Mouse (Mus musculus): ENCODE measurements around the gene Zfp652. TPM values are rescaled to one million over a fixed set of nuclear protein-coding genes. Genes with fewer than 3 reads are reported as not detected.

The Zfp652 gene
- total and polyA plus RNA-seq, 2 experiments from 2014 or later = 16.5 to 29.4 TPM

DNA sequence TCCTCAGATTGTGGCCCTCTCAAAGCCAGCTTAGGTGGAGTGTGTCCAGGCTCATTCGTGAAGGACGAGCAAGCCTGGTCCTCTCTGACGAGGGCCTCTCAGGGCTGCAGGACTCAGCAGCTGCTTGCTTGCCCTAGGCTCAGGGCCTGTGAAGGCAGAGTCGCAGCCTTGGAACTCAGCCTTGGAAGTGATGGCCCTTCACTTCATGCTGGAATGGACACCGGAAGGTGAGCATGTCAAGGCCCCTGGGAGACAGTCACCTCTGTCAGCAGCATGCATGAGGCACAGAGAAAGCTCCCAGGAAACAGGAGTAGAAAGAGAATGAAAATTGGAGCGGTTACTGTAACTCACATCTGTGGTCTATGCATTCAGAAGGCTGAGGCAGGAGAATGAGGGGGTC is 99.3 kb downstream of the Zfp652 start:
- no peak for ATAC-seq
- no peaks in the 10 kb centered on the region for H3K27me3 ChIP-seq (ENCODE audit: insufficient read depth, low read length)
- no peaks in the 10 kb centered on the region for H3K9me3 ChIP-seq (ENCODE audit: low read length)
- no peak for DNase-seq
- no peak overlapping the region for H3K27ac ChIP-seq (ENCODE audit: low read depth, low read length)
- no peak overlapping the region for H3K4me2 ChIP-seq (ENCODE audit: low read depth)
- no peak for TF ChIP-seq CTCF (IDR thresholded peaks at IDR 0.05; ENCODE audit: low read depth)
- 82% methylated on average over 6 of the region's 6 CpGs for WGBS
- no peaks in the 10 kb centered on the region for H3K36me3 ChIP-seq (ENCODE audit: insufficient read depth)
- no peak overlapping the region for H3K4me3 ChIP-seq (ENCODE audit: low read depth, low read length)
- H3K4me1 ChIP-seq (ENCODE audit: insufficient read depth) = no peaks in the 10 kb centered on the region
- no peak overlapping the region for H3K9ac ChIP-seq

DNA sequence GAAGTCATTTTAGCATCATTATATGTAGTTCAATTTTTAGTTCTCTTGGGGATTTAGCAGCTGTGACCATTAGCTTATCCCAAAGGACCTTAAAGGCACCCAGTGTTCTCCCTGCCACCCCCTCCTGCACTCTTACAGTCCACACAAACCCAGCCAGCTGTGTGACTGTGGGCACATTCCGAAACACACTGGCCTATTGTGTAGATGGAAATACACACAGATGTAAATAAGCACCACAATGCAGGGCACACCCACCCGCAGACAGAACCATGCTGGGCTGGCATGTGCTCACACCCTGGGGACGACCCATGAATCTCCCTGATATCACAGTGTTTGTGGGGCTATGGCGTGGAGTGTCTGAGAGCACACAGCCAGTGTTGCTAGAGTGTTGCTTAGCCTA is 99.8 kb downstream of the Zfp652 start:
- no peak overlapping the region for H3K4me2 ChIP-seq (ENCODE audit: low read depth)
- WGBS = 66% methylated on average over 4 of the region's 4 CpGs
- no peak overlapping the region for H3K9ac ChIP-seq
- ATAC-seq (no peak), DNase-seq (no peak)
- no peak overlapping the region for H3K27ac ChIP-seq (ENCODE audit: low read depth, low read length)
- H3K27me3 ChIP-seq (ENCODE audit: insufficient read depth, low read length) = no peaks in the 10 kb centered on the region
- H3K9me3 ChIP-seq (ENCODE audit: low read length) = no peaks in the 10 kb centered on the region
- no peak overlapping the region for H3K4me3 ChIP-seq (ENCODE audit: low read depth, low read length)
- H3K4me1 ChIP-seq (ENCODE audit: insufficient read depth) = no peaks in the 10 kb centered on the region
- no peaks in the 10 kb centered on the region for H3K36me3 ChIP-seq (ENCODE audit: insufficient read depth)
- TF ChIP-seq CTCF (IDR thresholded peaks at IDR 0.05; ENCODE audit: low read depth) = no peak

DNA sequence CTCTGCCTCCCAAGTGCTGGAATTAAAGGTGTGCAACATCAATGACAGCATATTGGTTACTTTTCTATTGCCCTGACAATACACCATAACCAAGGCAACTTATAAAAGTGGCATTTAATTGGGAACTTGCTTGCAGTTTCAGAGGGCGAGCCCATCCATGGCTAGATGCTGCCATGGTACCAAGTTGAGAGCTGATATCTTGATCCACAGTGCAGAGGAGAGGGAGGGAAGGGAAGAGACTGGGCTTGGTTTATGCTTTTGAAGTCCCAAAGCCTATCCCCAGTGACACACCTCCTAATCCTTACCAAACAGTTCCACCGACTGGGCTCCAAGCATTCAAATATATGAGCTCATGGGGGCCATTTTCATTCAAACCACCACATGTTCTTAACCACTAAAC is 101.6 kb downstream of the Zfp652 start:
- ATAC-seq (no peak), DNase-seq (no peak)
- no peak for TF ChIP-seq CTCF (IDR thresholded peaks at IDR 0.05; ENCODE audit: low read depth)
- WGBS = 93% methylated on average over 2 of the region's 2 CpGs
- Histone ChIP-seq H3K9ac (no peak overlapping the region), H3K36me3 (ENCODE audit: insufficient read depth) (no peaks in the 10 kb centered on the region), H3K4me1 (ENCODE audit: insufficient read depth) (no peaks in the 10 kb centered on the region), H3K27ac (ENCODE audit: low read depth, low read length) (no peak overlapping the region), H3K4me3 (ENCODE audit: low read depth, low read length) (no peak overlapping the region), H3K4me2 (ENCODE audit: low read depth) (no peak overlapping the region), H3K9me3 (ENCODE audit: low read length) (no peaks in the 10 kb centered on the region), H3K27me3 (ENCODE audit: insufficient read depth, low read length) (no peaks in the 10 kb centered on the region)

DNA sequence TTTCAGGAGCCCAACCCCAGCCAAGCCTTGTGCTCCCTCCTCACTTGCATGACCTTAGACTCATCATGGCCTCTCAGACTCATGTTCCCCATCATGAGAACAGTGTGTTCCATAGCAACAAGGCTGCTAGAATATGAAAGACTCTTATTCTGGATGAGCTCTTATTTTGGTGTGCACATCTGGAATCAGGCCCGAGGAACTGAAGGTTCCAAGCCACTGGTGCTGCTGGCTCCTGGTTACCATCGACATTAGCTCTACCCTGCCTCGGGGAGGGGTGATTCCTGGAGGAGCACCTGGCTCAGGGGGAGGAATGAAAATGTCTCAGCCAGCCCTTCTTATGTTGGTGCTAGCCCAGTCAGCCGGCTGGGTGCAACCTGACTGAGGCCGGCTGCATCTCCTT is 102.4 kb downstream of the Zfp652 start:
- Histone ChIP-seq H3K4me1 (ENCODE audit: insufficient read depth) (no peaks in the 10 kb centered on the region), H3K4me3 (ENCODE audit: low read depth, low read length) (no peak overlapping the region), H3K27me3 (ENCODE audit: insufficient read depth, low read length) (no peaks in the 10 kb centered on the region), H3K36me3 (ENCODE audit: insufficient read depth) (no peaks in the 10 kb centered on the region), H3K4me2 (ENCODE audit: low read depth) (no peak overlapping the region), H3K9me3 (ENCODE audit: low read length) (no peaks in the 10 kb centered on the region), H3K27ac (ENCODE audit: low read depth, low read length) (no peak overlapping the region), H3K9ac (no peak overlapping the region)
- 73% methylated on average over 5 of the region's 5 CpGs for WGBS
- ATAC-seq (no peak), DNase-seq (no peak)
- no peak for TF ChIP-seq CTCF (IDR thresholded peaks at IDR 0.05; ENCODE audit: low read depth)

DNA sequence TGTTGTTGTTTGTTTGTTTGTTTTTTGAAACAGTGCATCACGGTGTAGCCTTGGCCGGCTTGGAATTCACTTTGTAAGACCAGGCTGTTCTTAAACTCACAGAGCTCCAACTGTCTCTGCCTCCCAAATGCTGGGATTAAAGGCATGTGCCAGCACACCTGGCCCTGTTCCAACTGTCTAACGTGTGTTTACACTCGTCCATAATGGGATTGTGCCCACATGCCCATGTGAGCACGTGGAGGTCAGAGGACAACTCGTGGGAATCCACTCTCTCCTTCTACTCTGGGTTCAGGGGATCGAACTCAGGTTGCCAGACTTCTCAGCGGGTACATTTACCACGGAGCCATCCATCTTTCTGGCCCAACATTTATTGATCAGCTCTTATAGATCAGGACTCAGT is 102.9 kb downstream of the Zfp652 start:
- H3K36me3 ChIP-seq (ENCODE audit: insufficient read depth) = no peaks in the 10 kb centered on the region
- TF ChIP-seq CTCF (IDR thresholded peaks at IDR 0.05; ENCODE audit: low read depth) = no peak
- no peak overlapping the region for H3K4me3 ChIP-seq (ENCODE audit: low read depth, low read length)
- no peak overlapping the region for H3K4me2 ChIP-seq (ENCODE audit: low read depth)
- H3K27me3 ChIP-seq (ENCODE audit: insufficient read depth, low read length) = no peaks in the 10 kb centered on the region
- DNase-seq = no peak
- no peak overlapping the region for H3K27ac ChIP-seq (ENCODE audit: low read depth, low read length)
- ATAC-seq = no peak
- WGBS = 65% methylated on average over 9 of the region's 9 CpGs
- H3K9me3 ChIP-seq (ENCODE audit: low read length) = no peaks in the 10 kb centered on the region
- no peaks in the 10 kb centered on the region for H3K4me1 ChIP-seq (ENCODE audit: insufficient read depth)
- no peak overlapping the region for H3K9ac ChIP-seq

DNA sequence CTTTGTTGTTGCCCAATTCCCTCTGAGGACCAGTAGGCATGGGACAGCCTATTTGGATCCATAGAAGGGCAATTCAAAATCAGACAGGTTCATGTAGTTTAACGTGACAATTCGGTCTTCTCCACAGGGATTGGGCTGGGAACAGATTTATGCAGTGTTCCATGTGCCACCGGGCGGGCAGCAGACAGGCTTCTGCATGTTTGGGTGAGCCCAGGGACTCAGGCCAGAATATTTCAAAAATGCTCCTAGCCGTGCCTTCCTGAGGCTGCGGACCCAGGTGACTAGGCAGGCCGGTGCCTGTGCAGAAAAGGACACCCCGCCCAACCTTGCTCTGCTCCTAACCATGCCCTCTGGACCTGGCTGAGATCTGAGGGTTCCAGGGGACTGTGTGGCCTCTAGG is 106.7 kb downstream of the Zfp652 start:
- DNase-seq (no peak), ATAC-seq (no peak)
- Histone ChIP-seq H3K9me3 (ENCODE audit: low read length) (no peaks in the 10 kb centered on the region), H3K36me3 (ENCODE audit: insufficient read depth) (no peaks in the 10 kb centered on the region), H3K27me3 (ENCODE audit: insufficient read depth, low read length) (peaks cover 4% of the 10 kb centered on the region; the same call in 1 of the 2 replicates), H3K4me3 (ENCODE audit: low read depth, low read length) (no peak overlapping the region), H3K27ac (ENCODE audit: low read depth, low read length) (no peak overlapping the region), H3K4me2 (ENCODE audit: low read depth) (no peak overlapping the region), H3K4me1 (ENCODE audit: insufficient read depth) (no peaks in the 10 kb centered on the region), H3K9ac (no peak overlapping the region)
- WGBS = 93% methylated on average over 8 of the region's 8 CpGs
- TF ChIP-seq CTCF (IDR thresholded peaks at IDR 0.05; ENCODE audit: low read depth) = no peak

DNA sequence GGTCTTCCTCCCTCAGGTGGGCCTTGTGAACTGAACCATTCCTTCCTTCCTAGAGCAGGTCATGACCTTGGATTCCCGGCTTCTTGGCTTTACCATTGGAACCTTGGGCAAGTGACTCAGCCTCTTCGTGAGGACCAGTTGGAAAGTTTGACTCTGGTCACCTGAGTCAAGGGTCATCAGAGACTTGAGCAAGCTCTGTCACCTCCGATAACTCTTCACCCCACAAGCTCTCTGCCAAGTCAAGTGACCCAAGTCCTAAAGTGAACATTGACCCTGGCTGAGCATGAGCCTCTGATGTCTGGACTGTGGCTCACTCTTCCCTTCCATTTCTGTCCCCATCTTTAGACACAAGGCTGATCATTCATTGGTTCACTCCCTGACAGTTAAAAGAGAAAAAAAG is 109.0 kb downstream of the Zfp652 start:
- ATAC-seq (no peak), DNase-seq (no peak)
- Histone ChIP-seq H3K27me3 (ENCODE audit: insufficient read depth, low read length) (peaks cover 15% of the 10 kb centered on the region), H3K27ac (ENCODE audit: low read depth, low read length) (no peak overlapping the region), H3K36me3 (ENCODE audit: insufficient read depth) (no peaks in the 10 kb centered on the region), H3K4me2 (ENCODE audit: low read depth) (no peak overlapping the region), H3K9ac (no peak overlapping the region), H3K4me1 (ENCODE audit: insufficient read depth) (0 out of 2 replicates have a peak, but pooled peaks cover 6% of the 10 kb centered on the region), H3K4me3 (ENCODE audit: low read depth, low read length) (no peak overlapping the region), H3K9me3 (ENCODE audit: low read length) (no peaks in the 10 kb centered on the region)
- no peak for TF ChIP-seq CTCF (IDR thresholded peaks at IDR 0.05; ENCODE audit: low read depth)
- WGBS = 88% methylated on average over 3 of the region's 3 CpGs

DNA sequence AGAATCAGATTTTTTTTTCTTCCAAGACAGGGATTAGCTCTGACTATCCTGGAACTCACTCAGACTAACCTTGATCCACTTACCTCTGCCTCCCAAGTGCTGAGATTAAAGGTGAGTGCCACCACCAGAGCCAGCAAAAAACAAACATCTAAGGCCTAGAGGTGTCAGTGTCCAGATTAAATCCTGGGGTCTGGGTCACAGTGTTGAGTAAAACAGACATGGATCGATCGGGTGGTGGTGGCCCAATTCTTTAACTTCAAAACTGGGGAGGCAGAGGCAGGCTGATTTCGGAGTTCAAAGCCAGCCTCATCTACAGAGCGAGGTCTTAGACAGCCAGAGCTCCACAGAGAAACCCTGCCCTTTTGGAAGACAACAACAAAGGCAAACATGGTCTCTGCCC is 110.0 kb downstream of the Zfp652 start:
- Histone ChIP-seq H3K27ac (ENCODE audit: low read depth, low read length) (no peak overlapping the region), H3K36me3 (ENCODE audit: insufficient read depth) (no peaks in the 10 kb centered on the region), H3K4me3 (ENCODE audit: low read depth, low read length) (no peak overlapping the region), H3K27me3 (ENCODE audit: insufficient read depth, low read length) (peaks cover 23% of the 10 kb centered on the region), H3K4me1 (ENCODE audit: insufficient read depth) (0 out of 2 replicates have a peak, but pooled peaks cover 6% of the 10 kb centered on the region), H3K9me3 (ENCODE audit: low read length) (no peaks in the 10 kb centered on the region), H3K4me2 (ENCODE audit: low read depth) (no peak overlapping the region), H3K9ac (no peak overlapping the region)
- no peak for TF ChIP-seq CTCF (IDR thresholded peaks at IDR 0.05; ENCODE audit: low read depth)
- DNase-seq = no peak
- 97% methylated on average over 4 of the region's 4 CpGs for WGBS
- ATAC-seq = no peak

All from forebrain, postnatal 0 days (tissue).